Mouse (Mus musculus) heart, embryonic 12.5 days (tissue): Measurements from ENCODE around the gene Pdia5. TPM values are rescaled to one million over a fixed set of nuclear protein-coding genes. Genes with fewer than 3 reads are reported as not detected.
A peak's percentile ranks its signal among the peaks of the same experiment; 100 is the strongest.

Experiments
- ATAC-seq: fragments of 200-750 bp; cut with Nextera tagmentation; 2 replicates; pipeline ENCODE4 v1.8.0; 2017; ENCODE audit warnings: moderate TSS enrichment, moderate library complexity; ENCODE audit not compliant: insufficient number of reproducible peaks, low FRiP score
- H3K27ac ChIP-seq: fragments of 300-500 bp; sonication (generic); 2 replicates; pipeline ENCODE4 v1.5.1; 2016; ENCODE audit warnings: mild to moderate bottlenecking, moderate library complexity; ENCODE audit not compliant: poor library complexity, severe bottlenecking
- H3K27me3 ChIP-seq: fragments of 300-500 bp; sonication (generic); replicated peaks from 2 replicates; pipeline ENCODE4 v1.6.1; 2016; ENCODE audit warnings: mild to moderate bottlenecking, moderate library complexity
- H3K36me3 ChIP-seq: fragments of 300-500 bp; sonication (generic); 2 replicates; pipeline ENCODE4 v1.6.1; 2016; ENCODE audit warnings: mild to moderate bottlenecking, moderate library complexity
- H3K4me1 ChIP-seq: fragments of 300-500 bp; sonication (generic); replicated peaks from 2 replicates; pipeline ENCODE4 v1.6.1; 2016; ENCODE audit warnings: mild to moderate bottlenecking
- H3K4me2 ChIP-seq: fragments of 300-500 bp; sonication (generic); 2 replicates; pipeline ENCODE4 v1.6.1; 2016; ENCODE audit warnings: mild to moderate bottlenecking, moderate library complexity
- H3K4me3 ChIP-seq: fragments of 300-500 bp; sonication (generic); 2 replicates; pipeline ENCODE4 v1.5.1; 2016; ENCODE audit warnings: mild to moderate bottlenecking
- H3K9ac ChIP-seq: fragments of 300-500 bp; sonication (generic); 2 replicates; pipeline ENCODE4 v1.6.1; 2016; ENCODE audit warnings: mild to moderate bottlenecking, moderate library complexity
- H3K9me3 ChIP-seq: fragments of 300-500 bp; sonication (generic); replicated peaks from 2 replicates; pipeline ENCODE4 v1.6.1; 2016; ENCODE audit warnings: mild to moderate bottlenecking, moderate library complexity
- WGBS: fragments of 180-500 bp; shearing (Covaris S2); methylation state at CpG from one replicate; pipeline ENCODE4 v1.1.7; 2016; 5-methylcytosine and 5-hydroxymethylcytosine counted together
- polyA plus RNA-seq: library from polyadenylated mRNA; unstranded; fragments of >200 nt; fragmentation: Nextera tagmentation; extraction: Ambion mirVana; gene quantifications from 2 replicates; pipeline ENCODE4 v1.2.1, GENCODE M21; 2016

The Pdia5 gene
- polyA plus RNA-seq, 1 experiment from 2014 or later: 32.9 TPM

DNA sequence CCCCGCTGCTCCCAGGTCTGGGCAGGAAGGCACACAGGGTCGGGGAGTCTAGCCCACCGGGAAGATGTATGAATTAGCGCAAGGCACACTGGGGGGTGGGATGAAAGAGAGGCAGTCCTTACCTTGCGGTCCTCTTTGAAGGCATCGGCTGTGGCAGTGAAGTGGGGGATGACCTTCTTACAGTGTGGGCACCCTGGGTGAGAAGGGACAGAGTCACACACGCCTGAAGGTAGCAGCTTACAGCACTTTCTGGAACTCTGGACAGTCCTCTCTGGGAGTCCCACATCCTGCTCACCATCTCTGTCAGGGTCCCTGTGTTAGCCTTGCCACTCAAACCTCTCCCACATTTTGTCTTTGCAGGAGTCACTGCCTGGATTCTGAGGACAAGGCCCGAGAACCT lies 86.8 kb downstream of the Pdia5 start:
- Histone ChIP-seq H3K27ac (no peak overlapping the region), H3K4me3 (no peak overlapping the region), H3K27me3 (no peaks in the 10 kb centered on the region), H3K36me3 (peaks cover 63% of the 10 kb centered on the region), H3K9me3 (no peaks in the 10 kb centered on the region), H3K4me1 (no peaks in the 10 kb centered on the region), H3K9ac (no peak overlapping the region), H3K4me2 (no peak overlapping the region)
- WGBS: 86% methylated on average over 8 of the region's 8 CpGs
- no peak for ATAC-seq

- H3K4me2 ChIP-seq: no peak overlapping the region
- WGBS: 90% methylated on average over 9 of the region's 9 CpGs
- H3K36me3 ChIP-seq: peaks cover 68% of the 10 kb centered on the region
These were observed 87.3 kb downstream of the Pdia5 start for GRCm38 (mm10) chr16:35403356-35403755.

DNA sequence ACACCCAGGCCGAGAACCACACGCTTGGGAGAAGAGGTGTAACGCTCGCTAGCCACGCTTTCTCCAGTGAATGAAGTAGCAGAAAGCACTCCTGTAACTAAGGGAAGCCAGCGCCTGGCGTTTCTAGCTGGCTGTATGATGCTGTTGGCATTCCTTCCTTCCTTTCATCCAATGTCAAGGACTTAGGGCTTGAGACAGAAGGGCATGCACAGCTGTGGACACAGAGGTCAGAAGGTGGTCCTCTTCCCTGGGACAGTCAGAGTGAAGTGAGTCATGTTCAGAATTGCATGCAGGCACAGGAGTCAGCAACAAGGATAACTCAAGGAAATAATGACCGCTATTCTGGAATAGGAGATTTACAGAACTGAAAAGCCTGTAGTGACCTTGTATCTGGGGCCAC lies 97.9 kb downstream of the Pdia5 start:
- Histone ChIP-seq H3K4me2 (no peak overlapping the region), H3K9ac (no peak overlapping the region), H3K4me1 (no peaks in the 10 kb centered on the region), H3K27me3 (no peaks in the 10 kb centered on the region), H3K36me3 (peaks cover 18% of the 10 kb centered on the region), H3K9me3 (no peaks in the 10 kb centered on the region), H3K27ac (no peak overlapping the region), H3K4me3 (no peak overlapping the region)
- 85% methylated on average over 8 of the region's 8 CpGs for WGBS
- ATAC-seq: no peak

More at GRCm38 (mm10) chr16:35403356-35403755, 87.3 kb downstream of the Pdia5 start:
- ATAC-seq: no peak
- Histone ChIP-seq H3K4me1 (no peaks in the 10 kb centered on the region), H3K27me3 (no peaks in the 10 kb centered on the region), H3K4me3 (no peak overlapping the region), H3K9ac (no peak overlapping the region), H3K9me3 (no peaks in the 10 kb centered on the region), H3K27ac (no peak overlapping the region)

DNA sequence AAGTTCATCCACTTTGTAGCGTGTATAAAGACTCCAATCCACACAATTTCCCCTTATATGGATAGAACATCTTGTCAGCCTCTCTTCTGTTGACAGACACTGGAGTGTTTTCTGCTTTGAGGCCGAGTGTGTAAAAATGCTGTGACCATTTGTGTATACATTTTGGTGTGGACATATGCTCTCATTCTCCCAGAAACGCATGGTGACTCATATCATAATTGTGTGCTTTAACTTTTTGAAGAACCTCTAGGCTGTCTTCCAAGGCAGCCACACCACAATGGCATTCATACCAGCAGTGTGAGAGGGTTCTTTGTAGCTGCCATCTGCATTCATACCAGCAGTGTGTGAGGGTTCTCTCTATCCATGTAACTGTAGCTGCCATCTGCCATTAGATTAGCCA lies 105.0 kb downstream of the Pdia5 start:
- ATAC-seq: no peak
- WGBS: 79% methylated on average over 3 of the region's 3 CpGs
- Histone ChIP-seq H3K9ac (no peak overlapping the region), H3K4me1 (no peaks in the 10 kb centered on the region), H3K27ac (no peak overlapping the region), H3K36me3 (no peaks in the 10 kb centered on the region), H3K27me3 (no peaks in the 10 kb centered on the region), H3K4me3 (no peak overlapping the region), H3K9me3 (0 out of 2 replicates have a peak, but pooled peaks cover 4% of the 10 kb centered on the region), H3K4me2 (no peak overlapping the region)

DNA sequence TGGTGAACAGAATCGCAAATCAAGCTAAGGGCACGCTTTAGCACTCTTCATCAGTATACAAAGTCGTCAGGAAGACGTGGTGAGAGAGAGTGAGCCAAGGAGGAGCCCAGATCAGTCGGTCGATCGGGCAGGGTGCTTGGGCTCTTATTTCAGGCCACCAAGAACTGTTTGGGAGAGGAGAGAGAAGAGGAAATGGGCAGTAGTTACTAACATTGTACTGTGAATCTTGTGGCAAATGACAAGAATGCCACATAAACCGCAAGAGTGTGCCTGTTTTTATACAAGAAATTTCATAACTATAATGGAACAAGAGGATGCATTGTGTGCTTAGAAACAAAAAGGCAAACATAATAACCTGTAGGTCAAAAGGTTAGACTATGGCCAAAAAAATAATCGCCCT lies 110.6 kb downstream of the Pdia5 start:
- ATAC-seq: no peak
- Histone ChIP-seq H3K36me3 (no peaks in the 10 kb centered on the region), H3K4me1 (no peaks in the 10 kb centered on the region), H3K27me3 (no peaks in the 10 kb centered on the region), H3K4me3 (no peak overlapping the region), H3K9me3 (no peaks in the 10 kb centered on the region), H3K4me2 (no peak overlapping the region), H3K9ac (no peak overlapping the region), H3K27ac (no peak overlapping the region)
- WGBS: 82% methylated on average over 9 of the region's 9 CpGs

GRCm38 (mm10) chr16:35379344-35379743 lies 111.3 kb downstream of the Pdia5 start:
- Histone ChIP-seq H3K4me2 (no peak overlapping the region), H3K27ac (no peak overlapping the region), H3K36me3 (no peaks in the 10 kb centered on the region), H3K4me3 (no peak overlapping the region), H3K9ac (no peak overlapping the region), H3K9me3 (no peaks in the 10 kb centered on the region), H3K27me3 (no peaks in the 10 kb centered on the region), H3K4me1 (no peaks in the 10 kb centered on the region)
- no peak for ATAC-seq
- WGBS: 71% methylated on average over 3 of the region's 3 CpGs

- ATAC-seq: peak; percentile 23; the same call in 1 of the 2 replicates
- H3K36me3 ChIP-seq: peaks cover 9% of the 10 kb centered on the region; the same call in 1 of the 2 replicates
These were observed 126.6 kb downstream of the Pdia5 start for GRCm38 (mm10) chr16:35364063-35364428.

DNA sequence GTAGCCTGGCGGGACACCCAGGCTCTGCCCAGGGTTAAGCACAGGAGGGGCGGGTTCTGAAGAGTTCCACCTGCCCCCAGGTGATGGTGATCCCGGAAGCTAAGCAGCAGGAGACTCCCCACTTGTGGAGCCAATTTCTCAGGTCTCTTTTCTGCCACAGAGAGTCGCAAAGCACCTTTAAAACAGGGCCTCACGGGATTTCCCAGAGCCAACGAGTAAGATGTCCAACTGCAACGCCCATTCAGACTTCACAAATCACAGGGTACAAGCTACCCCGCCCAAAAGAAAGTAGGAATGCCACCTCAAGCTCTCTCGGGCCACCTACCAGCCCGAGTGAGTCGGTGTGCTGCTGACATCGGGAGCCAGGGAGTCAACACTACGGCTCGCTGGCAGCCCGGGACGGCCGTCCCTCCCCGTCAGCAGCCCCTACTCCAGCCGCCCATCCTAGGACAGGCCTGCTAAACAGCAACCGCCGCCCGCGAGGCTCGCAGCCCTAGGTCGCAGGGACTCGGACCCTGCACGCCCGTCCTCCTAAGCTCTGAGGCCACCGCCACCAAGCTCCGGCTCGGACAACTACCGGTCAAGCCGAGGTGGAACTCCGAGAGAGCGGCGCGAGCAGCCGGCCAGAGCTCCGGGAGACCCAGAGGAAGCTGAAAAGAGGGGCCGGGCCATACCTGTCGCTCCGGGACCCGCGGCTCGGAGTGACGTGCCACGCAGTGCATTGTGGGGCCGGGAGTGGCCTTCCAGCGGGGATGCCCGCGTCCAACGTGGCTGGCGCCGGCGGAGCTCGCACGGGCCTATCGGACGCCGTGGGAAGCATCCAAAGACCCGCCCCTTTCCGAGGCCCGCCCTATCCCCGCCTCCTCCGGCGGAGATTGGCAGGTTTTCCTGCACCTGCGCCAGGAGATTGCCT lies 127.3 kb downstream of the Pdia5 start, which contains the start of gene Sec22a:
TSS of gene Sec22a (minus strand) at position 769 of the 913 bp plus-strand sequence.
- Histone ChIP-seq H3K27ac (peak within 1 kb of the TSS; percentile 65), H3K9ac (peak within 1 kb of the TSS; percentile 81), H3K4me1 (peaks cover 3% of the 10 kb centered on the region), H3K27me3 (no peaks in the 10 kb centered on the region), H3K9me3 (no peaks in the 10 kb centered on the region), H3K4me3 (peak within 1 kb of the TSS; percentile 86), H3K36me3 (peaks cover 12% of the 10 kb centered on the region; the same call in 1 of the 2 replicates), H3K4me2 (peak within 1 kb of the TSS; percentile 94)
- WGBS: under 1% methylated on average over 67 of the region's 67 CpGs
- peak; percentile 99 for ATAC-seq

More at GRCm38 (mm10) chr16:35364063-35364428, 126.6 kb downstream of the Pdia5 start:
- WGBS: 1% methylated on average over 7 of the region's 7 CpGs
- H3K9me3 ChIP-seq: no peaks in the 10 kb centered on the region
- peak overlapping the region; percentile 41; the same call in 1 of the 2 replicates for H3K9ac ChIP-seq
- no peak overlapping the region for H3K27ac ChIP-seq
- peak overlapping the region; percentile 94 for H3K4me2 ChIP-seq
- H3K27me3 ChIP-seq: no peaks in the 10 kb centered on the region
- peaks cover 3% of the 10 kb centered on the region for H3K4me1 ChIP-seq
- H3K4me3 ChIP-seq: peak overlapping the region; percentile 86

DNA sequence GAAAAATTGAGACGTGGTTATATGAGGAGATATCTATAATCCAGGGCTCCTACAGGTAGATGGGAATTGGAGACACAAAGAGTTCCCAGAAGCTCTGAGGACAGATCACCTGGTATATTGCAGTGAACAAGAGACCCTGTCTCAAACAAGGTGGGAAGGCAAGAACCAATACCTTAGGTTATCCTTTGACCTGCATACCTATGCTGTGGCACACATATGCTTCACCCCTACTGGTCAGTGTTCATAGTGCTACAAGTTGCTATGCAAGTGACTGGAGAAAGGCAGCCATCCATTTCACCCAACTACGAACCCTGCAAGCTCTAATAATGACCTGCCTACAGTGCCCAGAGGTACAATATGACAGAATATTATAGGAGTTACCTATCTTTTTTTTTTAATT lies 128.5 kb downstream of the Pdia5 start:
- H3K36me3 ChIP-seq: peaks cover 18% of the 10 kb centered on the region
- ATAC-seq: no peak
- no peak overlapping the region for H3K4me2 ChIP-seq
- no peak overlapping the region for H3K4me3 ChIP-seq
- peaks cover 3% of the 10 kb centered on the region for H3K4me1 ChIP-seq
- 84% methylated on average over 2 of the region's 2 CpGs for WGBS
- H3K27me3 ChIP-seq: no peaks in the 10 kb centered on the region
- H3K27ac ChIP-seq: no peak overlapping the region
- no peaks in the 10 kb centered on the region for H3K9me3 ChIP-seq
- H3K9ac ChIP-seq: no peak overlapping the region

DNA sequence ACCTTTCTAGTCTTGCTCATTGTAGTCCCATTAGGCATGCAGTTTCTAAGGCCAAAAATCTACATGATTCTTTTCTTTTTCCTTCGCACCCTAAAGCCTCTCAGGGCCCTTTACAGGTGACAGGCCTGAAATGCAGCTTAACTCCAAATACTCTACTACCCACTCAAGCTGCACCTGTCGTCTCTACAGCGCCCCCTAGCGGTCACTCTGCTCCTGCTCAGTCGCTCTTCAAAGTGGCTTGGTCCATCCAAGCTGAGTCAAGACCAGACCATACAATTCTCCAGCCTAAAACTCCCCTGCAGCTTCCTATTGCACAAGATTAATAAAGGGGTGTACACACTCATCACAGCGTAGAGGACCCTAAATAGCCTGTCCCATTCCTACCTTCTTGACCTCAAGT lies 130.1 kb downstream of the Pdia5 start:
- no peak for ATAC-seq
- H3K36me3 ChIP-seq: peaks cover 18% of the 10 kb centered on the region
- no peak overlapping the region for H3K9ac ChIP-seq
- H3K9me3 ChIP-seq: no peaks in the 10 kb centered on the region
- peaks cover 7% of the 10 kb centered on the region for H3K4me1 ChIP-seq
- 28% methylated on average over 6 of the region's 6 CpGs for WGBS
- H3K27ac ChIP-seq: no peak overlapping the region
- H3K4me2 ChIP-seq: no peak overlapping the region
- H3K27me3 ChIP-seq: no peaks in the 10 kb centered on the region
- H3K4me3 ChIP-seq: no peak overlapping the region

DNA sequence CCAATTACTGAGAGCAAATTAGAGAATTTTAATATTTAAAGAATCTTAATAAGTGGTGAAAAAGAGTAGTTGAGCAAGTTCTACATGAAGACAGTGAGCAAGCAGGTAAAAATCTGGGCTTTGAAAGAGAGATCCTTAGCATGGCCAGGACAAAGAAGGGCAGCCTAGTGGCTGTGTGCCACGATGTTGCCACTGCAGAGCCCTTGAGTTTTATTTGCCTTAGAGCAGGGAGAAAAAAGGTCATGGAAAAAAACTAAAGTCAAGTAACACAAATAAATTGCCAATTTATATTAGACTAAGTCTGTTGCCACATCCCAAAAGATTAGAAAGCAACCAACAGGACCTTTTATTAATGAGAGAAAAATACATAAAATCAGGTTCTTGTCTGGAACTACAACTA lies 133.2 kb downstream of the Pdia5 start:
- H3K27me3 ChIP-seq: no peaks in the 10 kb centered on the region
- no peak overlapping the region for H3K4me2 ChIP-seq

More for the DNA sequence above, 133.2 kb downstream of the Pdia5 start:
- H3K27ac ChIP-seq: no peak overlapping the region
- no peak overlapping the region for H3K9ac ChIP-seq
- ATAC-seq: no peak
- peaks cover 23% of the 10 kb centered on the region for H3K36me3 ChIP-seq
- H3K9me3 ChIP-seq: no peaks in the 10 kb centered on the region
- no peak overlapping the region for H3K4me3 ChIP-seq
- H3K4me1 ChIP-seq: peaks cover 4% of the 10 kb centered on the region; the same call in 1 of the 2 replicates
- 81% methylated on average over 1 of the region's 1 CpGs for WGBS
